Mouse (Mus musculus) stomach, postnatal 0 days (tissue): Measurements from ENCODE around the gene Rpl38. TPM values are rescaled to one million over a fixed set of nuclear protein-coding genes. Genes with fewer than 3 reads are reported as not detected.
A peak's percentile ranks its signal among the peaks of the same experiment; 100 is the strongest.

ENCODE experiments used
- ATAC-seq: fragments of 200-750 bp; cut with Nextera tagmentation; 2 replicates; pipeline ENCODE4 v1.8.0; 2017; ENCODE audit not compliant: low FRiP score, low TSS enrichment
- DNase-seq: peaks from one replicate; pipeline ENCODE4 v3.0.0-alpha.2; 2016; ENCODE audit warnings: low spot score
- H3K27ac ChIP-seq: fragments of 300-500 bp; sonication (generic); replicated peaks from 2 replicates; pipeline ENCODE4 v1.5.1; 2014; ENCODE audit warnings: mild to moderate bottlenecking, control low read depth
- H3K27me3 ChIP-seq: fragments of 300-500 bp; sonication (generic); 2 replicates; pipeline ENCODE4 v1.6.1; 2014; ENCODE audit warnings: low read length; ENCODE audit not compliant: control insufficient read depth, insufficient read depth
- H3K36me3 ChIP-seq: fragments of 300-500 bp; sonication (generic); 2 replicates; pipeline ENCODE4 v1.6.1; 2014; ENCODE audit warnings: low read length, mixed read lengths; ENCODE audit not compliant: control insufficient read depth, insufficient read depth
- H3K4me1 ChIP-seq: fragments of 300-500 bp; sonication (generic); replicated peaks from 2 replicates; pipeline ENCODE4 v1.6.1; 2014; ENCODE audit warnings: antibody characterized with exemption; ENCODE audit not compliant: control insufficient read depth, insufficient read depth
- H3K4me2 ChIP-seq: fragments of 300-500 bp; sonication (generic); replicated peaks from 2 replicates; pipeline ENCODE4 v1.6.1; 2014; ENCODE audit warnings: low read depth, mild to moderate bottlenecking, control low read depth, moderate library complexity
- H3K4me3 ChIP-seq: fragments of 300-500 bp; sonication (generic); 2 replicates; pipeline ENCODE4 v1.5.1; 2014; ENCODE audit warnings: low read depth, low read length, control low read depth
- H3K9ac ChIP-seq: fragments of 300-500 bp; sonication (generic); 2 replicates; pipeline ENCODE4 v1.6.1; 2014; ENCODE audit warnings: mild to moderate bottlenecking, low read length, control low read depth, mixed read lengths
- H3K9me3 ChIP-seq: fragments of 300-500 bp; sonication (generic); 2 replicates; pipeline ENCODE4 v1.6.1; 2016; ENCODE audit warnings: low read length; ENCODE audit not compliant: control insufficient read depth
- CTCF ChIP-seq: IDR thresholded peaks from 2 replicates; pipeline ENCODE4 v1.5.1; 2016; ENCODE audit warnings: antibody characterized with exemption, low read depth, mild to moderate bottlenecking, moderate library complexity
- EP300 ChIP-seq: optimal IDR thresholded peaks from 2 replicates; pipeline ENCODE3; 2016; ENCODE audit warnings: antibody characterized with exemption
- WGBS: fragments of 180-500 bp; shearing (Covaris S2); extraction: QIAGEN DNeasy Blood & Tissue Kit; methylation state at CpG from one replicate; pipeline ENCODE4 v1.1.7; 2014; 5-methylcytosine and 5-hydroxymethylcytosine counted together
- polyA plus RNA-seq: library from polyadenylated mRNA; unstranded; fragments of >200 nt; fragmentation: Nextera tagmentation; extraction: Ambion mirVana; gene quantifications from 2 replicates; pipeline ENCODE4 v1.2.1, GENCODE M21; 2015

The Rpl38 gene
- polyA plus RNA-seq, 1 experiment from 2014 or later = 1,265 TPM

DNA sequence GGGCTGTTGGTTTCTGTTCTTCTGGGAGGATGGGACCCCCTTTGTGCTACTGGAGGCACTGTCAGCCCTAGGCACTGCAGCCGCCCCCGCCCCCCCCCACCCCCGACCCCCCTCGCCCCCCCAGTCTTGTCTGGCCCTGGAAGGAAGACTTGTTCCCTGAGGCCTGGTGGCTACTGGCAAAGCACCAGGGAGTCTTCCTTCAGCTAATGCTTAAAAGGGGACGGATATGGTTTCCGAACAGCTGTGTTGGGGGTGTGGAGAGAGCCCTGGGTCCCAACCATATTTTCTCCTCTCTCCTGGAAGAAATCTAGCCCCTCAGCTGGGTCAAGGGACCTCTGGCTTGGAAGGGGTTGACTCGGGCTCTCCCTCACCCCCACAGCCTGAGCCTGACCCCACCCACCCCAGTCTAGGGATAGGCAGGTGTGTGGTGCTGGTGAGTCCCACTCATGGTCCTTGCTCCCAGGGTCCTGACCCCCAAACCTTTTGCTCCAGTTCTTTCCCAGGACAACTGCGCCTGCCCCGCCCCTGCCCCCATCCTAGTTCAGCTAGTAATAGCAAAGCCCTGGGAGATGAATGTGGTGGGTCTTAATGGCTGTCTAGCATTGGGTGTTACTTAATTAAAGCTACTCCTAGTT lies 8.7 kb downstream of the Rpl38 start:
- Histone ChIP-seq H3K4me1 (peaks cover 3% of the 10 kb centered on the region; the same call in 1 of the 2 replicates), H3K9me3 (no peaks in the 10 kb centered on the region), H3K4me2 (peak overlapping the region; percentile 96), H3K27me3 (no peaks in the 10 kb centered on the region), H3K4me3 (peak overlapping the region; percentile 61), H3K36me3 (peaks cover 14% of the 10 kb centered on the region; the same call in 1 of the 2 replicates), H3K9ac (peak overlapping the region; percentile 74), H3K27ac (no peak overlapping the region)
- TF ChIP-seq CTCF (no peak), EP300 (no peak)
- ATAC-seq (no peak), DNase-seq (no peak)
- 48% methylated on average over 6 of the region's 9 CpGs for WGBS

DNA sequence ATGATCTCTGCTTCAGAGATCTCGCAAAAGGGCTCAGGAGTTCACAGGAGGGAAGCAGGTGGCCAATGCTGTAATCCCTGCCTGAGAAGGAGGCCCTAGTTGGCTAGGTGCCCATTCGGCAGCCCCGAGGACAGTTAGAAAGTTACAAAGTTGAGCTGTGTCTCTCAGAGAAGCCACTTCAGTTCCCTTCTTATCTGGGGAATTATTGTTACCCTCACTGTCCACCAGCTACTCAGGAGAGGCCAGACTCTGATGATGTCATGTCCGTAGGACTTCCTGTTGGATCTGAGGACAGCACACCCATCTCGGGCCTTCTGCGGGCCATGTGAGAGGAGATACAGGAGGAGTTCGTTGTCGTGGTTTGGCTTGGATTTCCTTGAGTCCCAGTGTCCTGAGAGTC lies 11.3 kb downstream of the Rpl38 start:
- TF ChIP-seq CTCF = no peak
- no peak for TF ChIP-seq EP300
- no peaks in the 10 kb centered on the region for H3K36me3 ChIP-seq
- 55% methylated on average over 8 of the region's 8 CpGs for WGBS
- ATAC-seq (no peak), DNase-seq (no peak)
- 0 out of 2 replicates have a peak overlapping the region, but pooled peaks have one; percentile 2 for H3K27ac ChIP-seq
- no peak overlapping the region for H3K4me3 ChIP-seq
- no peaks in the 10 kb centered on the region for H3K27me3 ChIP-seq
- H3K9ac ChIP-seq = no peak overlapping the region
- H3K4me1 ChIP-seq = peaks cover 3% of the 10 kb centered on the region; the same call in 1 of the 2 replicates
- H3K9me3 ChIP-seq = no peaks in the 10 kb centered on the region
- no peak overlapping the region for H3K4me2 ChIP-seq

DNA sequence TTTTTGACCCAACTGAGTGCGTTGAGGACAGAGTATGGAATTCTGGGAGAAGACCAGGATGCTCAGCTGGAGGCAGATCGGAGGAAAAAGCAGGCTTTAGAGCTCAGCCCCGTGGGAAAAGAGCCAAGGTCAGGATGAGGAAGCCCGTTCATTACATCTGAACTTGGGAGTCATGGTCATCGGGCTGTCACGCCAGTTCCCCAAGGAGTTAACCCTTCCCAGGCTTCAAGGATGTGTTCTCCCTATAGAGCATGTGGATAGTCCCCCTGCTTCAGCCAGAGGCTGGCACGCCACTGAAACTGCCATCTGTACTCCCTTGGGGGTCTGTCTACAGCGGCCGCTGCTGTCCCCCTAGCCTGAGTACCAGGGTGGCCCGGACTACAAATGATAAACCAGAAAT lies 12.0 kb downstream of the Rpl38 start:
- Histone ChIP-seq H3K4me2 (no peak overlapping the region), H3K27me3 (no peaks in the 10 kb centered on the region), H3K27ac (no peak overlapping the region), H3K9me3 (no peaks in the 10 kb centered on the region), H3K4me1 (peaks cover 3% of the 10 kb centered on the region; the same call in 1 of the 2 replicates), H3K36me3 (no peaks in the 10 kb centered on the region), H3K9ac (no peak overlapping the region), H3K4me3 (no peak overlapping the region)
- no peak for ATAC-seq
- WGBS = 50% methylated on average over 10 of the region's 10 CpGs
- no peak for TF ChIP-seq CTCF
- TF ChIP-seq EP300 = no peak
- DNase-seq = no peak

DNA sequence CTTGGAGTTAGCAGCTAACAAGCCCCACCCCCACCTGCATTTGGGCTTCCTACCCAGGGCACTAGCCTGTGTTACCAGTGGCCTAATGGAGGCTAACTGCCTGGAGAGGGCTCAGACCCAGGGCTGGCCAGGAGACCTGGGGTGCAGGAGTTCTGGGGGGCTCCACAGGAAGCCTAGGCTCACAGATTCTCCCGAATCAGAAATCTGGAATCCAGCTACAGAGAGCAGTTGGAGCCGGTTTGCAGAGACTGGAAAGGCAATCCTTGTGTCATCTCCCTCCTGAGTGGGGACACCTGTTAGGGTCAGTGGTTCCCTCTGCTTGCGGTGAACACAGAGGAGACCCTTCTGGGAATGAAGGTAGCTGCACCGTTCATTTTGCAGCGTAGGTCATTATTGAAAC lies 12.7 kb downstream of the Rpl38 start:
- Histone ChIP-seq H3K4me3 (no peak overlapping the region), H3K27me3 (no peaks in the 10 kb centered on the region), H3K27ac (no peak overlapping the region), H3K4me2 (no peak overlapping the region), H3K4me1 (peaks cover 3% of the 10 kb centered on the region; the same call in 1 of the 2 replicates), H3K9me3 (no peaks in the 10 kb centered on the region), H3K9ac (no peak overlapping the region), H3K36me3 (no peaks in the 10 kb centered on the region)
- no peak for TF ChIP-seq CTCF
- TF ChIP-seq EP300 = no peak
- DNase-seq (no peak), ATAC-seq (no peak)
- 49% methylated on average over 5 of the region's 5 CpGs for whole genome bisulfite sequencing

DNA sequence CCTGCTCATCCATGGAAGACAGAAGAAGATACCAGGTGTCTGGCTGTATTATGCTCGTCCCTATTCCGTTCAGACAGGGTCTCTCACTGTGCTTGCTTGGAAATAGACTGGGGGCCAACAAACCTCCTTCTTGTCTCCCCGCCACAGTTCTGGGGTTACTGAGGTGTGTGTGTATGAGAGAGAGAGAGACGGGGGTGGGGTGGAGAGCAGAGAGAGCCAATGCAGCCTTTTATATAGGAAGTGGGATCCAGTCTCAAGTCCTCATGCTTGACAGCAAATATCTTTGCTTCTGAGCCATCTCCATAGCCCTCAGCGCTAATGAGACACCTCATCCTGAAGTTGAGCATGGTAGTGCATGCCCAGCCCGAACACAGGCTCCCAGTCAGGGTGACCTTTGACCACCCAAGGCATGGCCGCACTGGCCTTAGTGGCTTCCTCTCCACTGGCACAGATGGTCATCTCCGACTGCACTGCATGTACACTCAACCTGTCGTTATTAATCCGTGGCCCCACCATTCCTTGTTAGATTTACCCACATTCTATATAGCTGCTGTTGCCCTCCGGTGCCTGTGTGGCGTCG lies 14.1 kb downstream of the Rpl38 start:
- TF ChIP-seq EP300 (no peak), CTCF (no peak)
- Histone ChIP-seq H3K4me1 (0 out of 2 replicates have a peak, but pooled peaks cover 3% of the 10 kb centered on the region), H3K9ac (no peak overlapping the region), H3K9me3 (no peaks in the 10 kb centered on the region), H3K4me3 (no peak overlapping the region), H3K27ac (no peak overlapping the region), H3K36me3 (no peaks in the 10 kb centered on the region), H3K4me2 (no peak overlapping the region), H3K27me3 (no peaks in the 10 kb centered on the region)
- WGBS = 89% methylated on average over 13 of the region's 13 CpGs
- no peak for DNase-seq
- ATAC-seq = no peak

DNA sequence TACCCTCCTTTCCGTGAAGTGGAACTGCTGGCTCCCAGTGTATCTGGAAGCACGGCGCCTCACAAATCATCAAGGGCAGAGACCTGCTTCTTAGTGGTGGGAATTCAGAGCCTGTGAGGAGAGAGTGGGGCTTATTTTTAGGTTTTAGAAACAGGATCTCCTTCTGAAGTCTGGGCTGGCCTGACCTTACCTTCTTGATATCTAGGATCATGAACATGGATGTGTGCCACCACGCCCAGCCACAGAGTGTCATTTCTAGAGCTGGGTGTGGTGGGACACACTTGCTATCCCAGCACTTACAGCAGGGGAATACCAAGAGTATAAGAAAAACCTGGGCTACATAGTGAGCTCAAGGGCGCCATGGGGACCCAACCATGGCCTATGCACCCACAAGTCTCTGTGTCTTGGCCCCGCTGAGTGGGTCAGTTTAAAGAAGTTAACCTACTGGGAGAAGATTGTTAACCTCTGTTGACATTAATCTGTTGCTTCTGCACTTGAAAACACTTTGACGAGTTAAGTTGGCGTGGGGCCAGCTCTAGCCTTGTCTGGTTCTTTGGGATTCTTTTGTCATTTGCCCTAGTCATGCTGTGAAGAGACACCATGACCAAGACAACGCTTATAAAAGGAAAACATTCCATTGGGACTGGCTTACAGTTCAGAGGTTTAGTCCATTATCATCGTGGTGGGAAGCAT lies 14.9 kb downstream of the Rpl38 start:
- WGBS = 85% methylated on average over 10 of the region's 10 CpGs
- H3K36me3 ChIP-seq = no peaks in the 10 kb centered on the region
- H3K27me3 ChIP-seq = no peaks in the 10 kb centered on the region
- no peak for ATAC-seq
- 0 out of 2 replicates have a peak, but pooled peaks cover 3% of the 10 kb centered on the region for H3K4me1 ChIP-seq
- TF ChIP-seq EP300 (no peak), CTCF (no peak)
- no peak overlapping the region for H3K4me3 ChIP-seq
- H3K4me2 ChIP-seq = no peak overlapping the region
- DNase-seq = no peak
- H3K27ac ChIP-seq = no peak overlapping the region
- no peaks in the 10 kb centered on the region for H3K9me3 ChIP-seq
- no peak overlapping the region for H3K9ac ChIP-seq
